Mouse (Mus musculus) cortical plate, adult 2 months (tissue): ENCODE results near the gene Fam43a. TPM values are rescaled to one million over a fixed set of nuclear protein-coding genes. Genes with fewer than 3 reads are reported as not detected.
A peak's percentile ranks its signal among the peaks of the same experiment; 100 is the strongest.

ENCODE experiments used
- H3K27ac ChIP-seq: fragments of 200-500 bp; 2 replicates; pipeline ENCODE4 v1.5.1; 2012; ENCODE audit warnings: low read length, control low read depth, inconsistent platforms; ENCODE audit not compliant: insufficient read depth
- H3K4me1 ChIP-seq: fragments of 200-500 bp; 2 replicates; pipeline ENCODE4 v1.6.1; 2011; ENCODE audit warnings: low read length; ENCODE audit not compliant: control insufficient read depth, insufficient read depth
- H3K4me3 ChIP-seq: fragments of 200-500 bp; 2 replicates; pipeline ENCODE4 v1.5.1; 2011; ENCODE audit warnings: mild to moderate bottlenecking, low read length, control low read depth; ENCODE audit not compliant: insufficient read depth
- CTCF ChIP-seq: fragments of 200-500 bp; IDR thresholded peaks from 2 replicates; pipeline ENCODE4 v1.5.1; 2011; ENCODE audit warnings: mild to moderate bottlenecking, control low read depth, low read length; ENCODE audit not compliant: insufficient read depth; ENCODE audit errors: extremely low read depth
- POLR2A ChIP-seq: fragments of 200-500 bp; IDR thresholded peaks from 2 replicates; pipeline ENCODE4 v1.6.1; 2011; ENCODE audit warnings: mild to moderate bottlenecking, low read length, control low read depth; ENCODE audit not compliant: insufficient read depth; ENCODE audit errors: extremely low read depth
- polyA plus RNA-seq: library from polyadenylated mRNA; depleted of rRNA; stranded (reverse); fragments of >200 nt; gene quantifications from 2 replicates; pipeline ENCODE4 v1.2.3, GENCODE M21; 2012; rRNA removed

Fam43a gene
- polyA plus RNA-seq: 14.8 and 15.6 TPM in 2 replicates

DNA sequence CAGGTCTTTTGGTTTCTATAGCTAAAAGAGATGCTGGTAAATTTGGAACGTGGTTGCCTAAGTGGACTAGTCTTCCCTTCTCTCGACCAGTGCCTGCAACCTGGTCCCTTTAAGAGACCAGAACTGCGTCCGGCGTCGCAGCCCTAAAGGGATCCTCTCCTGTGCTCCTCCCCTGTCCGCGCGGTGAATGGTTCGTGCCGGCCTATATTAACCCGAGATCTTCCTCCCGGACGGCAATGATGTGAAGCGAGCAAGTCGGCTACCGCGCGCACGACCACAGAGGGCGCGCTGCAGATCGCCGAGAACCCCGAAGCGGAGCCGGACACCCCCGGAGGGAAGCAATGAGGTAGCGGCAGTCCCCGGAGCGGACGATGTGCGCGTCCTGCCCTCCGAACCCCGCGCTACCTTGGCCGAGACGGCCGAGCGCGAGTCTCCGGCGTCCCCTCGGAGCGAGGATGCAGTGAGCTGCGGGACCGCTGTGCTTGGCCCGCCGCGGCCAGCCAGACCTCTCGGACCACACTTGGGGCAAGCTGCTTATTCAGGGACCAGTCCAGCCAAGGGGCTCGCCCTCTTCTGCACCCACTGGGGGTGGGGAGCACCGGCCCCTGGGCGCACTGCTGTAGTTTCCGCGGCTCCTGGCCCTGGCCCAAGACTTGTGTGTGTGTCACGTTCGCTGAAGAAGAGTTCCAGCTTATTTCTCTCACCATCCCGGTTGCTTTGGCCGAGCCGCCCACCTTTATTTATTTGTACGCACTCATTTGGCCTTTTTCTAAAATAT is at the start of gene Fam43a:
Fam43a (plus strand) TSS at position 233 of the 778 bp plus-strand sequence.
- no peaks in the 10 kb centered on the region; the same call in 1 of the 2 replicates for H3K4me1 ChIP-seq
- peak; percentile 97 for TF ChIP-seq POLR2A
- no peak for TF ChIP-seq CTCF
- H3K4me3 ChIP-seq: peak within 1 kb of the TSS; percentile 74

DNA sequence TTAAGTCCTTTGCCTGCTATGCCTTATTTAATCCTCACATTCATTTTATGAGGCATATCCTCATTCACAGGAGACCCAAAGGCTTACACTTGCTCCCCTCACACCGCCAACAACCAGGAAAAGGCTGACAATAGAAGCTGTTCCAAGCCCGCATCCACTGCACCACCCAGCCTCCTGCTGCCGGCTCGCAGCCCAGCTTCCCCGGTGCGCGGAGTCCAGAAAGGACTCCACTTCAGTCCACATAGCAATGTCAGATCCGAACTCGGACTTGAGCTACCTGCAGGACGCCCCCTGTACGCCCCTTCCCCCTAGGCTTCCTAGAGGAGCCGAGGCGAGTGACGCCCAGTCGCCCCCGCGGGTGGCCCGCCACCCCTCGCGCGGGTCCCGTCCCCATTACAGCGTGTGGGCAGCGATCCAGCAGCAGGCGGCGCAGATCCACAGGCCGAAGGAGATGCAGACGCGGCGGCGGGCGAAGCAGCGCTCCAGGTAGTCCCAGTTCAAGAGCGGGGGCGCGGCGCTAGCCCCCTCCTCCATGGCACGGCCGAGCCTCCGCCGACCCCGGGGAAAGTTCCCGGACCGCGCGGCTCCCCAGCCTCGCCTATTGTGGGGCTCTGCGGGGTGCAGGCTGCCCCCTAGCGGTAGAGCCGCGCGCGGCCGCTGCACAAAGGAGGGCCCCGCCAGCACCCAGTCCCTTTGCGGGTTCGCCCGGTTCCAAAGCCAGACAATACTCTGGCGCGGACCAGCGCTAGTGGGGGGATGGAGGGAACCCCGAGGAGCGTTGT is 49.4 kb upstream of the Fam43a start:
- Histone ChIP-seq H3K4me3 (peak overlapping the region; percentile 82), H3K4me1 (no peaks in the 10 kb centered on the region; the same call in 1 of the 2 replicates), H3K27ac (peak overlapping the region; percentile 82)
- TF ChIP-seq POLR2A (no peak), CTCF (peak; percentile 30; the same call in 1 of the 2 replicates)

More for the DNA sequence above, at the start of gene Fam43a:
- H3K27ac ChIP-seq: peak within 1 kb of the TSS; percentile 74

DNA sequence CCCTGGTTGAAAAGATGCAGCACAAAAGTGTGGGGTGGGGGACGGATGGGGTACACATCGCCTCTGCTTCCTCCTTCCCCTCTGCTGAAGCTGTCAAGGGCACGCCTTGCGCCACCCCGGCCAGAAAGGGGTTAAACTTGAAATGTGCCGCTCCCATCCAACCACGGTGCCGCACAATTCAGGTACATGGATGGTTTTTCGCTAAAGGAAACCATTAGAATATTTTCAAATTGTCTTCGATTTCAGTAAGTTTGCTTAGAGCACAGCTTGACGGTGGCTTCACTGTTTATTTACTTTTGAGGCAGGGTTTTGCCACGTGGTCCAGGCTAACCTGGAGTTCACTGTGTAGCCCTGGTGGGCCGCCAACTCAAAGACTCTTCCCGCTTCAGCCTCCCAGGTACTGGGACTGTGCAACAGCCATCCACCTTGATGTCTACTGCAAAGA is 48.8 kb upstream of the Fam43a start, which contains the start of gene Tmem44:
Tmem44 (minus strand) TSS at position 95 of the 445 bp plus-strand sequence.
- no peak for TF ChIP-seq CTCF
- TF ChIP-seq POLR2A: no peak
- Histone ChIP-seq H3K4me1 (no peaks in the 10 kb centered on the region; the same call in 1 of the 2 replicates), H3K27ac (peak within 1 kb of the TSS; percentile 82), H3K4me3 (peak within 1 kb of the TSS; percentile 82)

DNA sequence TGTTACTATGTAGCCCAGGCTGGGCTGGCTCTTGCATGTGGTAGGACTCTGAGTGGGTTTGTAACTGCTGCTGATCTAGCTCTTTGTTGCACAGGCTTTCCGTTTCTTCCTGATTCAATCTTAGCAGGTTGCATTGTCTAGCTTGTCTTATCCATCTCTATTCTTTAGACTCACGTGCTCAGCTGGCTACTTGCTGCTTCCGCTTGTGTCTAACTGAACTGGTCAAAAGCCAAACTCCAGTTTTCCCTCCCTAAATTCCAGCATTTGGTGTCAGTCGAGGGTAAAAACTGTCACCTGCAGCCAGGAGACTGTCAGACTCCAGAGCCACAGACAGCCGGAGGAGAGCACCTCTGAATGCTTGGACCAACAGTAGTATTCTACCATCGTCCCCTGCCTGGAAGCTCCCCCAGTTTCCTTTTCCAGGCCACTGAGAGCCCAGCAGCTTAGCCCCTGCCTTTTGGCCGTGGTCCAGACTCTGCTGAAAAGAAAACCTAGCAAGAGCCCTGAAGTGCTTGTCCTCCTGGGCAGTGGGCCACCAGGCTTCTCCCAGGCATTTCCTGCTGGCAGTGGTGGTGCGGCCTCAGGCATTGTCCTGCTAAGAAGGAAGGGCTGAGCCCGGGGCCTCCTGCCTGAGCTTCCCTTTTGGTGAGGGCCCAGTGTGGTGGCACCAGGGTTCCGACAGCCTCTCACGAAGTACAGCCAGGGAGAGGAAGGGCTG is 46.7 kb upstream of the Fam43a start:
- TF ChIP-seq CTCF: no peak
- no peak for TF ChIP-seq POLR2A
- H3K27ac ChIP-seq: peak overlapping the region; percentile 39
- no peaks in the 10 kb centered on the region; the same call in 1 of the 2 replicates for H3K4me1 ChIP-seq
- H3K4me3 ChIP-seq: no peak overlapping the region

DNA sequence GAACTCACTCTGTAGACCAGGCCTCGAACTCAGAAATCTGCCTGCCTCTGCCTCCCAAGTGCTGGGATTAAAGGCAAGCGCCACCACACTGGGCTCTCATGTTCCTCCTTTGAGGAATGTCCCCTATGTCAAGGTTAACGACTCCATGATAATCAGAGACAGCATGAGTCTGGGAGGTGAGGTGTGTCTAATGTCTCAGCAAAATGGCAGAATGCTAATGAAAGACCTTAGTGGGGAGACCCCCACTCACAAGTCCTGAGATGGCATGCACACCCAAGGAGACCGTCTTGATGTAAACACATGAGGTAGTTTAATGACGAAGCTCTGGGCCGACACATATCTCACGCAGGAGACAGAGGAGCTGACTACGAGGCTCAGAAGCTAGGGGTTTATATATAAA is 45.4 kb upstream of the Fam43a start:
- no peaks in the 10 kb centered on the region for H3K4me1 ChIP-seq
- no peak overlapping the region for H3K4me3 ChIP-seq
- H3K27ac ChIP-seq: no peak overlapping the region
- TF ChIP-seq CTCF: no peak

DNA sequence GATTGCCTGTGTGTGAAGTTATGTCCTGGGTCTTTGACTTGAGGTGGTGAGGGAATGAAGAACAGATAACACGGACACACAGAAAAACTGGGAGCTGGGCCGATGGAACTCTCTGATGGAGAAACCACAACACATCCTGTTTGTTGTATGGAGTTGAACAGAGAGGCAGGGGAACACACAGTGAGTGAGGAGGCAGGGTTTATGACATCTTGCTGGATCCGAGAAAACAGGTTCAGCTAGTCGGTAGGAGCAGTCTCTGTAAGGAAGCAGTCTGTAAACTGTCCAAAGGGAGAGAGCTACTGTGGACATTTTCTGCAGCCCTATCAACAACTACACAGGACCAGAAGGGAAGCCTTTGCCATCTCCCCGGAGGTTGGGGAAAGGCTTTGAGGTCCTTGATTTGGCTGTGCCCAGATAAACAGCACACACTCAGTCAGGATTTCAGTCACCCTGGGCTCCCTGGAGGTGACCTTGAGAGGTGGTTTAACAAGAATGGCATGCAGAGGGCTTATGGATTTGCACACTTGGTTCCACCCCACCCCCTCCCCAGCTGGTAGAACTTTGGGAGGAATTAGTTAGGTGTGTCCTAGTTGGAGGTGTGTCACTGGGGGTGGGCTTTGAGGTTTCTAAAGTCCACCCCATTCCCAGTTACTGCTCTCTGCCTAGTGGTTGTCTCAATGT is 40.1 kb upstream of the Fam43a start:
- Histone ChIP-seq H3K4me3 (no peak overlapping the region), H3K27ac (no peak overlapping the region), H3K4me1 (no peaks in the 10 kb centered on the region)
- TF ChIP-seq CTCF (no peak), POLR2A (no peak)

DNA sequence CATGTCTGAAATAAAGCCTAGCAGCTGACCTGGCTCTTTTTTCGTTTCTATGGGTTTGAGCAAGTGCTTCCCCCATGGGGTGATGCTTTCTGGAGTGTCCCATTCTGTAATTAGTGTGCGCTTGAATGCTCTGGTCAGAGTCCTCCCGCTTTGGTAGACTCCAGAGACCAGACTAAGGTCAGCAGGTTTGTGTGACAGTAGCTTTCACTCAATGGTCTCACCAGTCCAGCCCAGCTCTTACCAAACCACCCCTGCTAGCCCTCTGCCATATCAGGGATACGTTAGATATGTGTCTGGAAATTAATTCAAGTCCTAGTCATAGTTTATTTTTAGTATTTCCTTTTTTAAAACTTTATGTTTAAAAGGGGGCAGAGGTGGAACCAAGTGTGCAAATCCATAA is 38.9 kb upstream of the Fam43a start:
- no peak for TF ChIP-seq POLR2A
- no peak for TF ChIP-seq CTCF
- no peak overlapping the region for H3K4me3 ChIP-seq
- no peak overlapping the region for H3K27ac ChIP-seq
- H3K4me1 ChIP-seq: no peaks in the 10 kb centered on the region

DNA sequence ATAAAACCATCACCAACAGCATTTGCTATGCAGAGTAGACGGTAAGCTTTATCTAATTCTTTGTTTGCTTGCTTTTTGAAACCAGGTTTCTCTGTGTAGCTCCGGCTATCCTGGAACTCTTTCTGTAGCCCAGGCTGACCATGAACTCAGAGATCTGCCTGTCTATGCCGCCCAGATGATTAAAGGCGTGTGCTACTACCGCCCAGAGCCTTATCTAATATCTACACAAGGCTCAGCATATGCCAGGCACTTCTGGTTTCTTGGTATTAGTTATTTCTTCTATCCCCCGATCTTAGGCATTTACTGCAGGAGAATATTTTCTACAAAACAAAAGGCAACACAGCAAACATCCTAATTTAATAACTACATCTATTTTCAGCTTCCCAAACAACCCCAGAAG is 33.9 kb upstream of the Fam43a start:
- H3K4me1 ChIP-seq: no peaks in the 10 kb centered on the region

More for the DNA sequence above, 33.9 kb upstream of the Fam43a start:
- Histone ChIP-seq H3K4me3 (no peak overlapping the region), H3K27ac (no peak overlapping the region)
- TF ChIP-seq CTCF: no peak
- TF ChIP-seq POLR2A: no peak
